Mouse (Mus musculus) kidney, postnatal 4 days (tissue): ENCODE data around the gene Macrod1.
A peak's percentile ranks its signal among the peaks of the same experiment; 100 is the strongest.

ENCODE experiments used
- DNase-seq, 2 experiments: peaks; one replicate each; pipeline ENCODE4 v3.0.0; 2021; ENCODE audit warnings: mixed read lengths in 2 of 2

Macrod1 gene

DNA sequence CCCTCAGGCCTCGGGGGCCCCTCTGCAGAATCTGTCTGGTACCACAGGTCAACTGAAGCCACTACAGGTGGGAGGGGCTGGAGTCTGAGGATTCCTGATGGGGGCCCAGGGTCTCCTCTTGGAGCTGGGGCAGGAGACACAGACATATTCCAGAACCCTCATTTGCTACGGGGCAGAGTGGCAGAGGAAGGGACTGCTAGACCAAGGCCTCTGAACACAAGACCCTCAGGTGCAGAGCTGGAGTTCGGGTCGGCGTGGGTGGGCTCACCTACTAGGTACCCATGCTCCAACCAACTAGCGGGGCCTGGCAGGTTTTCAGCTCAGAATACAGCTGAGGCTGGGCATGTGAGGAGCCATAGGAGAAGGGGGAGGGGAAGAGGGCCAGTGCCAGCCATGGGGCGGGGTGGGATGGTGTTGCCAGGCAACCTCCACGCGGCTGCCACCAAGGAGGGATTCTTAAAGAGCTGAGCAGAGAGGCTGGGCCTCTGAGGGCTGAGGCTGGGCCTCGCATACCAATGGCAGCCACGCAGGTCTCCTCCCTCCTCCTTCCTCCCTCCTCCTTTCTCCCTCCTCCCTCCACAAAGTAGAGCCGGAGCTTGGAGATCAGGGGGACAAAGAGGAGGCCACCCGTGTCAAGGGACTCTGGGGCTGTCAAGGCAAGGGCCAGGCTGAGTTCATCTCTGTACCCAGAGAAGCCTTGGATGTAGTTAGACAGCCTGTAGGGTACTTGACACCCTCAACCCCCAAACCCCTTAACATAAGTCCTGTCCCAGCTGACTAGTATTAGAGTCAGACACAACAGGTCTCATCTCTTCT lies 115.6 kb downstream of the Macrod1 start:
- peak; percentile 69 to 81 for DNase-seq

DNA sequence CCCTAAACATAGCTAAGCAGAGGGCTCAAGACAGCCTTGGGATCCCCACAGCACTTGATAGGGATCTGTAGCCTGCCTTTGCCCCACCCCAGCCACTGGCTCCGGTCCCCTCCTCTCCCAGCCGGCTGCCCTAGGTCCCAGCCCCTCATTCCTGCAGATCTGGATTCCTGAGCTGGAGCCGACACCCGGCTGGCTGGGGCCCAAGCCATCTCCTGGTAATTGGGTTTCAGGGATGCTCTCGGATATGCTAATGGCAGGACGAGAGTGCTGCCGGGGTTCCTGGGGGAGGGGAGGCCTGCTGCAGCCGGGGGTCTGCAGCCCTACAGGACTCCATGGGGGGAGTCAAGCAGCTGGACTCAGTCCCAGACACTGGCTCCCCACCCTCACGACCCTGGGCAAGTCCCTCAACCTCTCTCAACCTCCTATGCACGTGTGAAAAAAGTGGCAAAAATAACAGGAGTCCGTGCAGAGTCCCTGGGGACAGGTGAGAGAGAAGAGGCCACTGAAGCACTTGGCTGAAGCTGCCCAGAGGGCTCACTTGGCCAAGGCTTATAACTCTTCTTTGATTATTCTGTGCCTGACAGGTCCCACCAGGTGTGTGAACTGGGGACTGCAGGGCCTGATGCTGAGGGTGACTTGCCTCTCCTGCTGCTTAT lies 119.6 kb downstream of the Macrod1 start:
- no peak for DNase-seq

DNA sequence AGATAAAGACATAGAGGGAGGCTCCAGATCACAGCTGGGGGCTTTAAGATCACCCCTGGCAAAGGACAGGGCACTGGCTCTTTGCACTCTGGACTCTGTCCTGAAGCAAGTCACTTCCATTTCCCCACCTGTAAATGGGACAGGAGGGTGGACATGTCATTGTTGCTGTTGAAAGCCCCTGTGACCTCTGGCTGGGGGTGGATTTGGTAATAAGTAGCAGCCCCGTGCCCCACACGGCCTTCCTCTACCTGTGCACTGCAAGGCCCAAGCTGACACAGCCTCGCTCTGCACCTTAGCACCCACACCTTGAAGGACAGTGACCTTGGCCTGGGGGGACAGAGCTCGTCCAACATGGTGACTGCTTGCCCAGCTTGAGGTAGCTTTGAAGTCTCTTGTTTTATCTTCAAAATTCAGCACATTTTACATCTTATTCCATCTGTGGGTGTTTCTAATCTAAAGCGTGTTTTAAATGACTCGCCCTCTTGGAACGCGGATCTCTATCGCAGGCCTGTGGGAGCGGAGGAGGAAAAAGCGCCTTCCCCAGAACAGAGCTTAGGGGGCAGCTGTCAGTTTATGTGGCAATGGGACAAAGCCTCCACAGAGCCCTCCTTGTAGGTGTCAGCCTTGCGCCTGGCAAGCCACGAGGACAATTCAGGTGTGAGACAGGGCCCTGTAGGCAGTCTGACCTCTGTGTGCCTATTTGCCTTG lies 121.3 kb downstream of the Macrod1 start:
- DNase-seq, result peak in 1 of 2 experiments; percentile 24

DNA sequence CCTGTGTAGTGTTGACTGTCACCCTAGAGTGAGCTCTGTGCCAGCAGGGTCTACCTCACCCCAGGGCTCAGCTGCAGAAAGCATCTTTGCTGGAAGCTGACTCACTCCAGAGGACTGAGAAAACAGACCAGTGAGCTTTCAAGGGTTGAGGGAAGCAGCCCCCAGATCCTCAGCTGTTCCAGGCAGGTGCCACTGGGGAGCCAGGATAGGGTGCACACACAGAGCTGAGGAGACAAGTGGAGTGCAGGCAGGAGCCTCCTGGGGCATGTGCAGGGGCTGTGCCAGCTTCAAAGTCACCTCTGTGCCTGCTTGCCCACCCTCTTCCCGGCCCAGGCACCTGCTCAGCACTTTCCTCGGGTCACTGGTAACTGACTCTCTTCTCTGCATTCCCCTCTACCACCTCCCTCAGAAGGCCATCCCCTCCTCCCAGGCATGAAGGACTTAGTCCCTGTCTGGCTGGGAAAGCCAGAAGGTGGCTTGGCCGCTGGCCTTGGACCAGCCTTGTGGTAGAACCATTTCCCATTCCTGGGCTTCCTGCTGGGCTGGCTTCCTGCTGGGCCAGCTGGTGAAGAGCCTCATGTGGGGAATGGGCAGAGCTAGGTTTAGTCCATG lies 122.3 kb downstream of the Macrod1 start:
- DNase-seq, result peak; percentile 52 to 73

DNA sequence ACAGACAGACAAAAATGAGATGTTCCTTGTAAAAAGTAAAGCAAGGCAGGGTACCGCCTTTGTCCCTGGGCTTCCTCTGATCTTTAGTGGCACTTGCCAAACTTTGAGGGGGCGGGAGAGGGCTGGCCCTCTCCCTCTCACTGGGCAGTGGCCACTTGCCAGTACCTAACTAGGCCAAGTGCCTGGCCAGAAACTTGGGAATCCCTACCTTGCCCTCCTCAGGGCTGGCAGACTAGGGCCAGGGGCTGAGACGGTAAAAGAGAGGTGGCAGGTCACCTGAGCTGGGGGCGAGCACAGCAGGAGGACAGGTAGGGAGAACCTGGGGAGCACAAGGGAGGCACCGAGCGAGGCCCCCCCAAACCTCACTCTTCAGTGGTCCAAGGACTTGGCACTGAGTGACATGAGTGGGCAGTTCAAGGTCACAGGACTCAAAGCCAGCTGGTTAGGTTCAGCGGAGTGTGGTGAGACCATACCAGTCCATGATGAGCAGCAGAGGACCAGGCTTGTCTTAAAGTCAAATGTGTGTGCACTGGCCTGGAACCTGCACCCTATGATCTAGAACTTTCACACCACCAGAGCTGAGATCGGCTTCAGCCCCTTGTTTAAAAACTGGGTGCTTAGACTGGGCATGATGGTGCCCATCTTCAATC lies 124.3 kb downstream of the Macrod1 start:
- DNase-seq, result no peak

DNA sequence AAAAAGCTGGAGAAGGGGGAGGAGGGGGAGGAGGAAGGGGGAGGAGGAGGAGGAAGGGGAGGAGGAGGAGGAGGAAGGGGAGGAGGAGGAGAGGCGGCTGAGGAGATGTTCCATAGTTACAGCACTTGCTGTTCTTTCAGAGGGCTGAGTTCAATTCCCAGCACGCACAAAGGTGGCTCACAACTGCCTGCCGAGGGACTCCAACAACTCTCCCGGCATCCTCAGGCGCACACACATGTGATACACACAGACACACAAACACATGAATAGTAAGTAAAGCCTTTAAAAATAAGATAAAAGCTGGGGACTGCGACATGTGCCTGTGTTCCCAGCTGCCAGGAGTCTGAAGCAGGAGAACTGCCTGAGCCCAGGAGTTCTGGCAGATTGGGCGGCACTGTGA lies 124.9 kb downstream of the Macrod1 start:
- DNase-seq, result no peak

DNA sequence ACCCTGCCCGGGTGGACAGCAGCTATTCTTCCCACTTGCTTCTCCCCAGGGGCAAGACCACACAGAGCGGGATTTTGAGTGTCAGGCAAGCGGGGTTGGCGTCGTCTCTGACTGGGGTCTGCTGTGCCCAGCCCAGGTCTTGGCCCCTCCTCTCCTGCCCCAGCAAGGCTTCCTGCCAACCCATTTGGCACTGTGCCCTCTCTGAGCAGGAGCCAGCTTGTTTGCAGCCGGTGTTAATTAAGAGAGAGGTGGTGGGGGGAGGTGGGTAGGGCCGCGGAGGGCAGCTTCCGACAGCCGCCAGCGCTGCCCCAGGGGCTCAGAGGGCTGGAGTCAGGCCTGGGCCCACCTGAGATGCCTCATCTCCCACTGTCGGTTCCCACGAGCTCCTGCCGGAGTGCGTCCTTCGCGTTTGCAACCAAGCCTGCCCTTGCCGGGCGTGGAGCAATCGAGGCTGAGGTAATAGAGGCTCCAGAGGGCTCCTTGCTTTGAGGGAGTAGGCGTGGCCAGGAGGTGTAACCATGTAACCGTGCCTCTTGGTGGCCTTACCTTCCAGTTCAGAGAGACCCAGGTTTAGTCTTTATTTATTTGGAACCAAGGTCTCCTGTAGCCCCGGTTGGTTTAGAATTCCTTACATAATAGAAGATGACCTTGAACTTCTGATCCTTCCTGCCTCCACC lies 125.8 kb downstream of the Macrod1 start:
- peak; percentile 89 to 93 for DNase-seq

DNA sequence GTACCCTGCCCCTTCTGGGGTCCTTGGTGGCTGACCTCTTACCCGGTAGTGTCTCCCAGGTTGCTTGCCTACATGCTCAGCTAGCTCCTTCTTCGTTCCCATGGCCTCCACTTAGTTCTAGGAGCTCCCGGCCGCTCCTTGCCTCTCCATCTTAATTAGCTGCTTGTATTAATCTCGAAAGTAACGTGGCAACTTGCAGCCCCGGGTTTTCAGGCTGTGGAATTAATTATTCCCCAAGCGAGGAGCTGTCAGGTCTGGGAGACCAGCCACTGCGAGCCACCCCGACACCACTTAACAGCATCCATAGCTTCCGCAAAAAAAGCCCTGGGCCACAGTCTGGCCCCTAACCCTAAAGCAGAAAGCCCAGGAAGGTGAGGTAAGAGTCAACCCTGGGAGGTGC lies 126.8 kb downstream of the Macrod1 start:
- no peak for DNase-seq

DNA sequence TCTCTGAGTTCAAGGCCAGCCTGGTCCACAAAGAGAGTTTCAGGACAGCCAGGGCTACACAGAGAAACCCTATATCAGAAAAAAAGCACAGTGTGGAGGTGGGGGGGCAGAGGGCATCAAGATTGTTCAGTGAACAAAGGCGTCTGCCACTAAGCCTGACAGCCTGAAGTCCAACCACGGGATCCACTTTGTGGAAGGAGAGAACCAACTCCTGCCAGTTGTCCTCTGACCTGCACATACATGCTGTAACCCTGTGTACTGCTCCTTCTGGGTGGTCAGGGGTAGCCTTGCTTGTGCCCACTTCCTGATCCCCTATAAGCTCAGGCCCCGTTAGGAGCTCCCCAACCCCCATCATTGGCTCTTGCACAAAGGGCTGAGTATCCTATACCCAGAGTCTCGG lies 128.4 kb downstream of the Macrod1 start:
- no peak for DNase-seq

DNA sequence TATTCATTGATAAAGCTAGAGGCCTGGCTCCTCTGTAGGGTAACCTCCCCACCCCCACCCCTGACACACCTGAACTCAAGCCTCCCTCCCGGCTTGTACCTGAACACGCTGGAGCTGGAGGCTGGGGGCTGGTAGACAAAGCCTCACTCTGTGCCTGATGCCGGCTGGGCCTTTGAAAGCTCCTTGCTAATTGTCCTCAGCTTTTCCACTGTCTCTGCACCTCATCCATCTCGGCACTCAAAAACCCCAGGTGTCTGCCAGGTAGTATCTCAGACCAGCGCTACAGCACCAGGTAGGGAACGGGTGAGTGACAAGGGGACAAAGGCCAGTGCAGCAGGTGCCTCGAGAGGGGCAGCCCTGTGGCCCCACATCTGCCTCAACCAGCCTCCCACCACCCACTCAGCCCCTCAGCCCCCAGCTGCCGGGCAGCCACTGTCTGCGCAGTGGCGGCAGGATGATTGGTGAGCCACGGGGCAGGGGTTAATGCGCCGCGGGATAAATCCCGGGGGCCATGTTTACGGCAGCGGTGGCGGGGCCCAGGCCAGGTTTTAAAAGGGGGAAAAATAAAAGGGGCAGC lies 129.2 kb downstream of the Macrod1 start:
- DNase-seq, result peak in 1 of 2 experiments; percentile 52

DNA sequence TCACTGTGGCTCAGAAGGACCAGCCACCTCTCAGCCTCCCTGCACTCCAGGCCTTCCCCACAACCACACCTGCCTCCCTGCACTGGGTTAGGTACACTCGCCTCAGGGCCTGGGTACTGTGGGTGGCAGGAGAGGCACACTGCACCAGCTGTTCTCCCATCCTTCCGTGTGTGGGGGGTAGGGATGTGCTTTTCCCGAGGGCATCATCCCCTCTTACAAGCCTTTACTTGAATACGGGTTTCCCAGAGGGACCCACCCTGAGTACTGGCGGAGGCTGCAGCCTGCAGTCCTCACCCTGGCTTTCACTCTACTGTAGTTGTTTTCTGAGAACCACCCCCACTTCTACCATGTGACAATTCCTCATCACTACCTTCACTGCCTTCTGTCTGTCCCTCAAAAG lies 130.5 kb downstream of the Macrod1 start:
- DNase-seq, result no peak

DNA sequence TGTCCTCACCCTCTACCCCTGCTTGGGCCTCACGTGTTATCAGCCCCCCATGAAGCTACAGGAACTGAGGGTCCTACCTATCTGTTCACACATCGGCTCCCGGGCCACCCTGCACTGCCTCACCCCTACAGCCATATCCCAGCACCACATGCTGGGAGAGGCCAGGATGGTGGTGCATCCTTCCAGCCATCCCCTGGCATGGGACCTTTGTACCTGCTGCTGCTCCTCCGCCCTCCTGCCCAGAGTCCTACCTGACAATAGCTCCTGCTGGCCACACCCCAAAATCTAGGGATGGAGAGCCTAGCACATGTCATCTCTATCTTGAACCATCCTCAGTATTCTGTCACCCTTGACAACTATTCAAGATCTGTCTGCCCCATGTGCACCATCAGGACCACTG lies 132.4 kb downstream of the Macrod1 start:
- DNase-seq, result no peak

DNA sequence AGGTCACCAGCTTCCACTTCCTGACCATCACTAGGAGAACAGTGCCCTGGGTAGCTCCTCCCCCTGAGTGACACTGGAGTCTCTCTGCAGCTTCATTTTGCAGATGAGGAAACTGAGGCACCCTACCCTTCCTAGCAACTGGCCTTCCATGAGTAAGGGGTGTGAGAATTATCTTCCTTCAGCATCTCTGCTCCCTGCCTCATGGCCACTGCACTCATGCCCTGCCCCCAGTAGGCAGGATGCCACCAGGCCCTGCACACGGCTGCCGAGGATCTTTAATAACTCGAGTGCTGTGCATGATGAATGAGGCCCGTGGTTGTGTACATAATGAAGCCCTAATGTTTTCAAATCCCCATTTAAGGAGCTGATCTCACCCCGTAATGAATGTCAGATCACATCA lies 134.4 kb downstream of the Macrod1 start:
- no peak for DNase-seq

DNA sequence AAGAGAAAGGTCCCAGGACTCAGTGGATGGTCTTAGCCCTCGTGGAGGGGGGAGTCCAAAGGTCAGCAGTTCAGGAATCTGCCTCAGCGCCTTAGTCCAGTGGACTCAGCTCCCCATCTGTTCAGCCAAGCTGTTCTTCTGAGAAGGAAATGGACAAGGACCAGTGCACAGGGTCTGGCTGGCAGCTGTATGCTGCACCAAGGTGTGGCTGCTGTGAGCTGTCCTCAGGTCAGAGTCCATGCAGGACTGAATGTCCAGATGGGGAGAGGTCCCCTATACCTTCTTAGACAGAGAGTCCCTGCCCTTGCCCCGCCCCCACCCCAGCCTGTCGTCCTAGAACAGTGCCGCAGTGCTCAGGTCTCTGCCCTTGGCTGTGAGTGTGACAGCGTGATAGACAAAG lies 135.0 kb downstream of the Macrod1 start:
- DNase-seq, result peak; percentile 52 to 76

DNA sequence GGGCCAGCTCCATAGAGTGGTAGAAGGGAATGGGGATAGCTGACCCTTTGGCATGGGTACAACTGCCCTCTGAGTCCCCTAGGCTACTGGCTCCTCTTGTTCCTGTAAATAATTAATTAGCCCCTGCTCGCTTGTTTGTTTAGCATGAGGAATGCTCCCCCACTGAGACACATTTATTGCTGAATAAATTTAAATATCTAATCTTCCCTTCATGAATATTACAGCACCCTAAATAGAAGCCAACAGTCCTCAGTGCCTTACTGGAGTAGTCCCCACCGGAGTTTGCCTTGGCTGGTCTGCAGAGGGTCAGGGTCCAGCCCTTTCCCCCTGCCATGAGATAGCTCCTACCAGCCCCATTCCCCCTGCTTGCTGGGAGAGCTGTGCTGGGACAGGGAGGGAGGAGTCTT lies 136.0 kb downstream of the Macrod1 start:
- peak in 1 of 2 experiments; percentile 68 for DNase-seq

DNA sequence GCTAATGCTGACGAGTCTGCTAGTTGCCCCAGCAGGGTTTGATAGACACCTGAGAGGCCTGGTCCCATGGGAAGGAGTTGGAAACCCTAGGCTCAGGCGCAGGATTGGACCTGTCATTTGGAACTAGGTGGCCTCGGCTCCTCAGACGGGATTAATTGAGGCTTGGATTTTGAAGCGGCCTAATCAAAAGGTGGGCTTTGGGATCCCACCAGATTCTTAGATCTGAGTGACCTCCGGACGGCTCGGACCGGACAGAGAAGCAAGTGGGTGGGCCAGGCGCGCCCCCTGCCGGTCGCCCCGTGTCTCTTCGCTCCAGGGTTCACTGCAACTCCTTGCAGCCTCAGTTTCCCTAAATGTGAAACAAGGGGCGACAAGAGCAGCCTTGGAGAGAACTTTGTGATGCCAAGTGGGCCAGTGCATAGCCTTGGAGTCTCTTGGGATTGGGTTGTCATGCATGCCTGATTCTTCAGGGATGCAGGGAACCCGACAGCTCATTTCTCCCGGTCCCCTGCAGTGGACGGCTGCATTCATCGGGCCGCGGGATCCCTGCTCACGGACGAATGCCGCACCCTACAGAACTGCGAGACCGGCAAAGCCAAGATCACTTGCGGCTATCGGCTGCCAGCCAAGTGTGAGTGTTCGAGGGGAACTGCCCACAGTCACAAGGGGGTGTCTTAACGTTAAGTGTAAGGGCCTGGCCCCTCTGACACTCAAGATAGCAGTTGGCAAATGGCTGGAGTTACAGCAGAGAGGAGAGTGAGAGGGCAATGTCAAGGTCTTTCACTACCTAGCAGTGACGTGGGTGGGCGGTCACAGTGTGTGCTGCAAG lies 139.5 kb downstream of the Macrod1 start:
- peak; percentile 82 to 87 for DNase-seq

DNA sequence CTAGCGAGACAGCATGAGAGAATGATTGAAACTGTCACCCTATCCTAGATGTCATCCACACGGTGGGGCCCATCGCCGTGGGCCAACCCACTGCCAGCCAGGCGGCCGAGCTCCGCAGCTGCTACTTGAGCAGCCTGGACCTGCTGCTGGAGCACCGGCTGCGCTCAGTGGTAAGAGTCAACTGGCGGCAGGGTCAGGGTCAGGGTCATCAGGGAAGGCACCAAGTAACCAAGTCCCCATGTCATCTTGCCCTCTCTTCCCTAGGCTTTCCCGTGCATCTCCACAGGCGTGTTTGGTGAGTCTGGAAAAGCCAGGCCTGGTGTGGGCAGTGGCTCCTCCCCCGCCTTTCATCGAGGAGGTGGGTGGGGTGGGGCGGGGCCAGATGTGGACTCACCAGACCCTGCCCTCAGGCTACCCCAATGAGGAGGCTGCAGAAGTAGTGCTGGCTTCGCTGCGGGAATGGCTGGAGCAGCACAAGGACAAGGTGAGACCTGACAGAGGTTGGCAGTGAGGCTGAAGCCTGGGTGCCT lies 140.2 kb downstream of the Macrod1 start:
- peak; percentile 60 to 77 for DNase-seq

DNA sequence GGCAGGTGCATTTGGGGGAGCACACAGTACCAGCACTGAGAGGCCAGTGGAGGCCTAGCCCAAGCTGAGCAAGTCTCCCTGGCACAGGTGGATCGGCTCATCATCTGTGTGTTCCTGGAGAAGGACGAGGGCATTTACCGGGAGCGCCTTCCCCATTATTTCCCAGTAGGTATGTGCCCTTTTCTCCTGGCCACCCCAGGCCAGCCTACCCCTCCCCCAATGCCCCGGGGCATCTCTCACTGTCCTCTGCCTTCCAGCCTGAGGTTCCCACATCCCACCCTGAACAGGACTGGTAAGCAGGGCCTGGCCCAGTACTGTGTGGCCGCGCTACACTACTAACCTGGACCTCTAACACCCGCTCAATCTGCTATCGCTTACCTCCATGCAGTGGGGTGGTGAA lies 140.8 kb downstream of the Macrod1 start:
- DNase-seq, result no peak

DNA sequence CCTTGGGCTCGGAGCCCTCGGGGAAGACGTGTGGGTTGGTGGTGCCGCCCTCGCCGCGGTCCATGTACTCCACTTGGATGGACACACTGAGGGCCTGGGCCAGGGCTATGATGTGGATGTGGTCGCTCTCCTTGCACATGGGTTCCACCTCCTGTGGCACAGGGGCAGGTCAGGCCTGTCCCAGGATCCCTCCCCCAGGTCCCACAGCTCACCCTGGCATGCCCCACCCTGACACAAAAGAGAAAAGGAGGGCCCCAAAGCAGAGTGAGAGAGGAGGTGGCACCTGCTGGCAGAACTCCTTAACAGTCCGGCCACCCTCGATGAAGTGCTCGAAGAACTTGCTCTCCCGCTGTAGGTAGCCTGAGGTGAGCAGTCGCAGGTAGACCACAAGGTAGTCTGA lies 142.5 kb downstream of the Macrod1 start:
- no peak for DNase-seq

DNA sequence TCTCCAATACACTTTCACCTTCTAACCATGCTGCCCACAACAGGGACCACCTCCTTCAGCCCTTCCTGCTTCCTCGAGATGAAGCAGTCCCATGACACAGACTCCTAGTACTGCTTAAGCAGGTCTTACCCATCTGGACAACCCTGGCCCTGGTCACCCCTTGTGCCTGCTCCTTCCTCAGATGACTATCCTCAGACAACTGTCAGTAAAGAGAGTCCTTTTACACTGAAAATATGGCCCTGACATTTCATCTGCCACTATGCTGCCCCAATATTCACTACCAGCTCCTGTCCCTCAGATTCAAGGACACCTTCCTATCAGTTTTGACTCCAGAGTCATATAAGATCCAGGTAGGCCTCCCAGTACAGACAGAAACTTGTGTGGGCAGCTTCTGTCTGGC lies 143.8 kb downstream of the Macrod1 start:
- no peak for DNase-seq

DNA sequence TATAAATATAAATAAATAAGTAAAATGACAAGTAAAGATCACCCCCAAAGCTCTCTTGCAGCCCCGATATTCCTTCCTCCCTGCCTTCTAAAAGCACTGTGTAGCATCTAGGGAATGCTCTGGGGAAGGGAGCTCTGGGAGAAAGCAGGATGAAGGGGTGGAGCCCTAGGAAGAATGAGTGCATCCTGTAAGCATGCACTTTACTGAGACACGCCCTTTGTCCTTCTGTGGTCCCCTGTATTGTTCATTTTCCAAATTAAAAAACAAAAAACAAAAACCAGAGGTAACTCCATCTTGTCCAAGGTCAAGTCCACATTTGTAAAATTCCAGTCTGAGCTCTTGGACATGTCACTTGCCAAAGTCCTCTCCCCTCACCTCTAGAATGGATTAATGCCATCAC lies 148.3 kb downstream of the Macrod1 start:
- no peak for DNase-seq
